Mouse (Mus musculus) erythroblast, embryonic 14.5 days (primary cell): ENCODE measurements around the gene Abca13.

Experiments
- GATA1 ChIP-seq: IDR thresholded peaks from 2 replicates; pipeline ENCODE4 v1.6.1; 2012; ENCODE audit warnings: low read length, inconsistent platforms, mixed read lengths
- TAL1 ChIP-seq: IDR thresholded peaks from 3 replicates; pipeline ENCODE4 v1.6.1; 2012; ENCODE audit warnings: low read length, inconsistent platforms, mixed read lengths

- no peak for TF ChIP-seq GATA1
- no peak for TF ChIP-seq TAL1
These were observed 434.1 kb downstream of the Abca13 start for GRCm38 (mm10) chr11:9625812-9626211.
